Mouse (Mus musculus): ENCODE measurements around the gene Dhx33. TPM values are rescaled to one million over a fixed set of nuclear protein-coding genes. Genes with fewer than 3 reads are reported as not detected.
A peak's percentile ranks its signal among the peaks of the same experiment; 100 is the strongest.

Gene Dhx33
- polyA plus RNA-seq, 1 experiment: 11.3 TPM

DNA sequence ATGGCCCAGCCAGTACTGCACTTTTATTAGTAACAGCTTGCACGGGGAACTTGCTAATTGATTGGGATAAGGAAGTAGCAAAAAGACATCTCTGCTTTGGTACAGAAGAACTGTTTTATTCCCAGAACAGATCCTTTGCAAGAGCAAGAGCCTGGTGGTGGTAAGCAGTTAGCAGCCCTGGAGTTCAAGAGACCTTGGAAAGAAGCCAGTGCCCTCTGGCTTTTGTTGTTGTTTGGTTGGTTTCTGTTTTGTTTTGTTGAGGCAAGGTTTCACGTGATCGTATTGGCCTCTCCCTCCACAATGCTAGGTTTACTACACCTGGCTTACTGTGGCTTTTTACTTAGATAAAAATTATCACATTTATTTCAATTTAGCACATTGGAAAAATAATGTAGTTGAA lies 24.0 kb upstream of the Dhx33 start:
- no peak for TF ChIP-seq POLR2A (IDR thresholded peaks at IDR 0.05; ENCODE audit: borderline replicate concordance, control insufficient read depth, low read depth, low read length)
- TF ChIP-seq CTCF (IDR thresholded peaks at IDR 0.05; ENCODE audit: control insufficient read depth, insufficient read depth, low read length): no peak
- H3K27ac ChIP-seq (ENCODE audit: control insufficient read depth, insufficient read depth, low read depth, low read length, poor library complexity): no peak overlapping the region
- H3K4me3 ChIP-seq (replicated peaks; ENCODE audit: control insufficient read depth, low read depth, low read length): no peak overlapping the region
- WGBS: 78% methylated on average over 3 of the region's 3 CpGs
- no peaks in the 10 kb centered on the region for H3K4me1 ChIP-seq (ENCODE audit: control insufficient read depth, insufficient read depth, low read length)

DNA sequence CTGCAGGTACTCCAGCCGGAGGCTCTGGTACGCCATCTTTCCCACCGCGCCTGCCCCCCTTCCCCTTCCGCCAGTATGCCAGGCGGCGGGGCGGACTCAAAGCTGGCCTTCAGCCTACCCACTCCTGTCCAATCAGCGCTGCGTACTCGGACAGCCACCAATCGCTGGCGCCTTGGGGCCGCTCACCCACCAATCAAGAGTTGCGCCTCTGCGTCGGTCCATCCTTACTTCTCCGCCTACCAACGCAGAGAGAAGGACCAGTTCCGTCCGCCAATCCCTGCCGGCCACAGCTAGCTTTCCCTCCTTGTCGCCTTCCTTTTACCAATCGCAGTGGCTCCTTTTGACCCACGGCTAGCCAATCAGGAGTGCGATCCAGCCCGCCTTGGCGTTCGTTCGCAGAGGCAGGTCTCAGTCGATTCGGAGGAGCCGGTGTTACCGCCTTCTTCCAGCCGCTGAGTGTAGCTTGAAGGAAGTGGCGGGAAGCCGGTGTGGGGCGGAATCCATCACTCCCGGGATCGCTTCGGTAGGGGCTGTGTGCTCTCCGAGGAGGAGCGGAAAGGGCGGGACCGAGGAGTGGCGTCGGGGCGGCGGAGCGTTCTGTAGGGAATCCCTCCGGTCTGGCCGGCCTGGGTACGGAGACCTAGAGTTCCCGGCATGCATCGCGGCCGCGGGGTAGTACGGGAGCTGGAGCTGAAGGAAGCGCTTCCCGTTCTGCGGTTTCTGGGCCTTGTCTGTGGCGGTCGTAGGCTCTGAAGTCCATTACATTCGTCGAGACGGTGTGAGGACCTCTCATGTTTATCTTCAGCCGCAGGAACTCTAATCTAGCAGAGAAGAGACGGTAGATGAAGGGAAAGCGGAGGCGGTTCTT lies 15.2 kb upstream of the Dhx33 start, which contains the start of the genes Mis12 and Derl2:
TSS of gene Mis12 (plus strand) at position 411 of the 868 bp plus-strand sequence.
TSS of gene Derl2 (minus strand) at position 641 of the 868 bp plus-strand sequence.
- peaks cover 4% of the 10 kb centered on the region; the same call in 1 of the 2 replicates for H3K4me1 ChIP-seq (ENCODE audit: control insufficient read depth, insufficient read depth, low read length)
- H3K27ac ChIP-seq (ENCODE audit: control insufficient read depth, insufficient read depth, low read depth, low read length, poor library complexity): peak within 1 kb of the TSS; percentile 90
- H3K4me3 ChIP-seq (replicated peaks; ENCODE audit: control insufficient read depth, low read depth, low read length): peak within 1 kb of the TSS; percentile 98
- TF ChIP-seq CTCF (IDR thresholded peaks at IDR 0.05; ENCODE audit: control insufficient read depth, insufficient read depth, low read length): no peak
- peak; percentile 85 for TF ChIP-seq POLR2A (IDR thresholded peaks at IDR 0.05; ENCODE audit: borderline replicate concordance, control insufficient read depth, low read depth, low read length)
- under 1% methylated on average over 70 of the region's 71 CpGs for WGBS

GRCm38 (mm10) chr11:71018416-71019200 lies 14.4 kb upstream of the Dhx33 start:
- Histone ChIP-seq H3K4me1 (ENCODE audit: control insufficient read depth, insufficient read depth, low read length) (peaks cover 4% of the 10 kb centered on the region; the same call in 1 of the 2 replicates), H3K4me3 (replicated peaks; ENCODE audit: control insufficient read depth, low read depth, low read length) (peak overlapping the region; percentile 98), H3K27ac (ENCODE audit: control insufficient read depth, insufficient read depth, low read depth, low read length, poor library complexity) (peak overlapping the region; percentile 86)
- 3% methylated on average over 28 of the region's 28 CpGs for WGBS
- TF ChIP-seq CTCF (IDR thresholded peaks at IDR 0.05; ENCODE audit: control insufficient read depth, insufficient read depth, low read length) (no peak), POLR2A (IDR thresholded peaks at IDR 0.05; ENCODE audit: borderline replicate concordance, control insufficient read depth, low read depth, low read length) (no peak)

- 65% methylated on average over 1 of the region's 1 CpGs for WGBS
- Histone ChIP-seq H3K4me3 (replicated peaks; ENCODE audit: control insufficient read depth, low read depth, low read length) (no peak overlapping the region), H3K27ac (ENCODE audit: control insufficient read depth, insufficient read depth, low read depth, low read length, poor library complexity) (no peak overlapping the region), H3K4me1 (ENCODE audit: control insufficient read depth, insufficient read depth, low read length) (peaks cover 4% of the 10 kb centered on the region; the same call in 1 of the 2 replicates)
- no peak for TF ChIP-seq CTCF (IDR thresholded peaks at IDR 0.05; ENCODE audit: control insufficient read depth, insufficient read depth, low read length)
- TF ChIP-seq POLR2A (IDR thresholded peaks at IDR 0.05; ENCODE audit: borderline replicate concordance, control insufficient read depth, low read depth, low read length): no peak
Observed at GRCm38 (mm10) chr11:71017051-71017450, 12.8 kb upstream of the Dhx33 start.

DNA sequence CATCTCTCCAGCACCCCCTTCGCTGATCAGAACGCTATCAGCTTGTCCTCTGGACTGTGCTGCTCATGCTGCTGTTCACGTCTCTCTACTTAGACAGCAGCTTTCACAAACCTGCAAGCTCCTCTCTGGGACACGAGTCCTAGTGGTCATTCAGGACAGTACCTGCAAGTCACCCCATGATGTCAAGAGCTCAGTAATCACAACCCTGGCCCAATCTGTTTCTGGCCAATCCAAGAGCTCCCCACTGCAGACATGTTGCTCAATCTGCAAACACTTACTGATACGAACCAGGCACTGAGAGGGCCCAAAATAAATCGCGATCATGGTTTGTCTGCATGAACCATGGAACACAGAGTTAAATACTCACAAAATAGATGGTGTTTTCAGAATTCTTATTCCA lies 8.5 kb upstream of the Dhx33 start:
- no peak for TF ChIP-seq POLR2A (IDR thresholded peaks at IDR 0.05; ENCODE audit: borderline replicate concordance, control insufficient read depth, low read depth, low read length)
- TF ChIP-seq CTCF (IDR thresholded peaks at IDR 0.05; ENCODE audit: control insufficient read depth, insufficient read depth, low read length): no peak
- no peak overlapping the region for H3K27ac ChIP-seq (ENCODE audit: control insufficient read depth, insufficient read depth, low read depth, low read length, poor library complexity)
- H3K4me1 ChIP-seq (ENCODE audit: control insufficient read depth, insufficient read depth, low read length): no peaks in the 10 kb centered on the region; the same call in 1 of the 2 replicates
- no peak overlapping the region for H3K4me3 ChIP-seq (replicated peaks; ENCODE audit: control insufficient read depth, low read depth, low read length)
- WGBS: 84% methylated on average over 7 of the region's 7 CpGs

DNA sequence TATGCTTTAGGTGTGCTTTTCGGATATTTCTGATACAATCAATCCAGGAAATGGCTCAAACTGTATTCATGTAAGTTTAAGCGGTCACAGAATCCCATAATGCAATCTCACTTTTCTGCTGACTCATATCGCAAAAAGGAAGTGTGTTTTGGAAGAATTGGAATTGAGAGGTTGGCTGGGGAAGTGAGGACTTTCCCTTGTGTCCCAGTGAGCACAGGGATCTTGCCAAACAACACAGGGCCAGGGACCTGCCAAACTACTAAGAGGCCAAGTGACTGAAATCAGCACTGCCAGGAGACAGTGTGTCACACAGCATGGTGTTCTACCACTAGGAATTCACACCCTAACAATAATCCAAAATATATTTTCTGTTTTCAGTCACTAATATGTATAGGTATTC lies 4.1 kb upstream of the Dhx33 start:
- TF ChIP-seq CTCF (IDR thresholded peaks at IDR 0.05; ENCODE audit: control insufficient read depth, insufficient read depth, low read length) (no peak), POLR2A (IDR thresholded peaks at IDR 0.05; ENCODE audit: borderline replicate concordance, control insufficient read depth, low read depth, low read length) (no peak)
- Histone ChIP-seq H3K4me3 (replicated peaks; ENCODE audit: control insufficient read depth, low read depth, low read length) (no peak overlapping the region), H3K27ac (ENCODE audit: control insufficient read depth, insufficient read depth, low read depth, low read length, poor library complexity) (no peak overlapping the region), H3K4me1 (ENCODE audit: control insufficient read depth, insufficient read depth, low read length) (peaks cover 1% of the 10 kb centered on the region; the same call in 1 of the 2 replicates)
- 42% methylated on average over 3 of the region's 3 CpGs for WGBS

DNA sequence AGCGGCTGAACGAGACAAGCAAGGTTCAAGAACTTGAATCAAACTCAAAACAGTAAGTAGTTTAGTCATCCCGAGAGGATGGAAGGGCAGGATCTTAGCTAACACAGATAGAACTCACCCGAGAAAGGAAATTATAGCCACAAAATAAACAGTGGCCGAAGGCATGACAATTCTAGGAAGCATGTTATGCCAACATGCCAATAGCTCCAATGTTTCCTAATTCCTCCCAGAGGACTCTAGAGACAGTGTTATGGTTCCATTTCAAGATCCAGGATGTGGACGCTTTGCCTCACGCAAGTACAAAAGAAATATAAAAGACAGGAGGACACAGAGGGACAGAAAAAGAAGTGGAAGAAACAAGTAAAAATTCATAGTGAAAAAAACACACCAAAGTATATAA lies 3.6 kb upstream of the Dhx33 start:
- Histone ChIP-seq H3K27ac (ENCODE audit: control insufficient read depth, insufficient read depth, low read depth, low read length, poor library complexity) (no peak overlapping the region), H3K4me1 (ENCODE audit: control insufficient read depth, insufficient read depth, low read length) (peaks cover 1% of the 10 kb centered on the region; the same call in 1 of the 2 replicates), H3K4me3 (replicated peaks; ENCODE audit: control insufficient read depth, low read depth, low read length) (no peak overlapping the region)
- 78% methylated on average over 7 of the region's 7 CpGs for WGBS
- no peak for TF ChIP-seq POLR2A (IDR thresholded peaks at IDR 0.05; ENCODE audit: borderline replicate concordance, control insufficient read depth, low read depth, low read length)
- TF ChIP-seq CTCF (IDR thresholded peaks at IDR 0.05; ENCODE audit: control insufficient read depth, insufficient read depth, low read length): no peak

DNA sequence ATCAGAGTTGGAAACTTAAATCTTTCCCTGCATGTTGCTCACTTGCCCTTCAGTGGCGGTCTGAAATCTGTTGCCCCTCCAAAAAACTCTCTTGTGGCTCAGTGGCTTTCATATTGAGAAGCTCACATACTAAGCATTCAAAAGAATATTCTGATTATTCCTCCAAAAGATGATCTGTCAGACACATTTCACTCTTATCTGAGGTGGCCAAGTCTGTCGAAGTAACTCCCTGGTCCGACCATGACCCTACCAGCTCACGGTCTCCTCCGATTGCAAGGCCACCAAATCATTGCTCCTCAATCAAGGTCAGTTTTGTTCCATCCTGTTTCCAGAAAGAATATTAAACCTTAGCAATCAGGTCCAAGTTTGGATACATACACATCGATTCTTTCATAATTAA lies 2.8 kb upstream of the Dhx33 start:
- H3K27ac ChIP-seq (ENCODE audit: control insufficient read depth, insufficient read depth, low read depth, low read length, poor library complexity): no peak overlapping the region
- 89% methylated on average over 6 of the region's 6 CpGs for WGBS
- H3K4me1 ChIP-seq (ENCODE audit: control insufficient read depth, insufficient read depth, low read length): peaks cover 1% of the 10 kb centered on the region; the same call in 1 of the 2 replicates
- TF ChIP-seq POLR2A (IDR thresholded peaks at IDR 0.05; ENCODE audit: borderline replicate concordance, control insufficient read depth, low read depth, low read length): no peak
- no peak for TF ChIP-seq CTCF (IDR thresholded peaks at IDR 0.05; ENCODE audit: control insufficient read depth, insufficient read depth, low read length)
- H3K4me3 ChIP-seq (replicated peaks; ENCODE audit: control insufficient read depth, low read depth, low read length): no peak overlapping the region

Data from bone marrow, adult 2 months (tissue).